Mouse (Mus musculus) embryo, embryonic 11.5 days (tissue): ENCODE data around the gene S1pr1.

Source experiments
- DNase-seq: peaks from one replicate; pipeline ENCODE4 v3.0.0-alpha.2; 2012; ENCODE audit warnings: low read depth, low spot score

Gene S1pr1

DNA sequence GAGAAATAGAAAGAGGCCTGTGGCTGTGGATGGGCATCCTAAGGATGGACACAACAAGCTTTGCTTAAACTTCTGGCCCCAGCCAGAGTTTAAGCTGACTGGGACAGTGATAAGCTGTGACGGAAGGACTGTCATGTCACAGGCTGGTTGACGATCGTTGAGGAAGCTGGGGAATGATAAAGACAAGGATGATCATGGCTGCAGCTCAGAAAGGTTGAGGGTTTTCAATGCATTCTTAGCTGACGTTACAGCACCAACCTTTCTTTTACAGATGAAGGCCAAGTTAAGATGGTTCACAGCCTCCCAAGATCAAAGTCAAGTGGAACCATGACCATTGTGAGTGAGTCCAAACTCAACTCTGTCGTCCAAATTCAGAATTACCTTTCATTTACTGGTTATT lies 40.2 kb downstream of the S1pr1 start:
- no peak for DNase-seq

DNA sequence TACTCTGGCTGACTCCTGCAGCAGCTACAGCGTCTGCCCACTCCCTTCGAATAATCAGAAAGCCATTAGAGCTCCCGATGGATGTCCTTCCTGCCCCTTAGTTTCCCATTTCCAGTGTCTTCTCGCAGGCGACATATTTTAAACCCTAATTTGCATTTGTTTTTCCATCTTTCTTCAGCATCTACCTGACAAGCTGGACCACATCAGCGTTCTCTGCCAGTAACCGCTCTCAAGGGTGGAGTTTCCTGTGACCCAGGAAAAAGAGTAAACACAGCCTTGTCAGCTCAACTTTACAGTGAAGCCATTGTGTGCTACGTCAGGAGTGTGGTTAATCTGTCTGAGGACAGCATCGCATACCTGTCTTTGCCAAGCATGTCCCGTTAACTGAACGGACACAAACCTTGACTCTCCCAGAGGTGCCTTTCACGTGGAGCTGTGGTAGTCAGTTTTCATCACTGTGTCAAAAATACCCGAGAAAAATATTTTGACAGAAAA lies 41.2 kb downstream of the S1pr1 start:
- no peak for DNase-seq

DNA sequence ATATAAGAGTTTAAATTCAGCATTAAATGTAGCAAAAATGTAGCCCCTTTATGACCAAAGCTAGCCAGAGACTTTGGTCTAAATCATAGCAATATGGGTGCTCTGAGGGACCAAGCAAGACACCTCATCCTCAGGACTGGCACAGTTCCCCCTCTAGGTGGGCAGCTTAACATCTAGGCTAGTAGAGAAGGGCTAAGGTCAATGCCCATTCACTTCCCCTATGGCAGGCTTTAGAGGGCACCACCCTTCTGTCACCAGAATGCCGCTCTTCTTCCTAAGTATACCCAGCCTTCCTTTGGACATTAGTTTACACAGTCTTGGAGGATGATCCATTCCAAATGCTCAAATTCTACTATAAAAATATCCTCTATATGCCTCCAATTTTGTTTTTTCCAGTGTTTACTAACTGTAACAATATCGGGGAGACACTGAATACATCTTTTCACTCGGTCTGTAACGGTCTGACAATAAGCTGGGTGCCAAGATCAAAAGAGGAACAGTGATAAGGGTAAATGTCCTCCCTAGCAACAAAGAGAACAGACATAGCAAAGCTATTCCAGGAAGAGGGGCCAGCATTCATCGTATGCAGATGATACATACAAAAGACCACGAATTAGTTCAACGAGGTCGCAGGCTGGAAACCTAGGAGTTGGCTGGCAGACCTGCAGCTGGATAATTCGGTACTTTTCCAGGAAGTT lies 41.8 kb downstream of the S1pr1 start:
- DNase-seq, result no peak

GRCm38 (mm10) chr3:115669230-115669629 lies 45.6 kb downstream of the S1pr1 start:
- no peak for DNase-seq

- no peak for DNase-seq
These were observed 47.7 kb downstream of the S1pr1 start for GRCm38 (mm10) chr3:115667182-115667581.

DNA sequence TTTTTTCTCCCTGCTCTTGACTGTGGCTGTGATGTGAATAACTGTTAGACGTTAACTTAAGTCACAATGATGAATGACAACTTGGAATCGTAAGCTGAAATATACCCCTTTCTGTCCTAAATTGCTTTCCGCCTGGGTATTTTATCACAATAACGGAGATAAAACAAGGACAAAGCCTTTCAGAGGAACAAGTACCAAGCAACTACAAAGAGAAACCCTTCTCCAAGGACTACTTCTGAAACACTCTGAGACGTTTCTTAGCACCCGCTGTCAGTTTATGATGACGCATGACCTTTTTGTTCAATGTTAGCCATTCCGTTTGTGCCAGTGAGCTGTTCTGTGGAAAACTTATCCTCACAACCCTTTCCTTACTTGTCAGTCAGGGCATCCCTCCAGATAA lies 48.3 kb downstream of the S1pr1 start:
- no peak for DNase-seq

- DNase-seq, result no peak
These were observed 50.4 kb downstream of the S1pr1 start for GRCm38 (mm10) chr3:115664497-115664896.

GRCm38 (mm10) chr3:115660701-115661460 lies 54.0 kb downstream of the S1pr1 start:
- peak; percentile 59 for DNase-seq
